Mouse (Mus musculus): ENCODE measurements around the gene Kif11. TPM values are rescaled to one million over a fixed set of nuclear protein-coding genes. Genes with fewer than 3 reads are reported as not detected.

The Kif11 gene
- polyA plus RNA-seq, 1 experiment from 2014 or later = 121 TPM

DNA sequence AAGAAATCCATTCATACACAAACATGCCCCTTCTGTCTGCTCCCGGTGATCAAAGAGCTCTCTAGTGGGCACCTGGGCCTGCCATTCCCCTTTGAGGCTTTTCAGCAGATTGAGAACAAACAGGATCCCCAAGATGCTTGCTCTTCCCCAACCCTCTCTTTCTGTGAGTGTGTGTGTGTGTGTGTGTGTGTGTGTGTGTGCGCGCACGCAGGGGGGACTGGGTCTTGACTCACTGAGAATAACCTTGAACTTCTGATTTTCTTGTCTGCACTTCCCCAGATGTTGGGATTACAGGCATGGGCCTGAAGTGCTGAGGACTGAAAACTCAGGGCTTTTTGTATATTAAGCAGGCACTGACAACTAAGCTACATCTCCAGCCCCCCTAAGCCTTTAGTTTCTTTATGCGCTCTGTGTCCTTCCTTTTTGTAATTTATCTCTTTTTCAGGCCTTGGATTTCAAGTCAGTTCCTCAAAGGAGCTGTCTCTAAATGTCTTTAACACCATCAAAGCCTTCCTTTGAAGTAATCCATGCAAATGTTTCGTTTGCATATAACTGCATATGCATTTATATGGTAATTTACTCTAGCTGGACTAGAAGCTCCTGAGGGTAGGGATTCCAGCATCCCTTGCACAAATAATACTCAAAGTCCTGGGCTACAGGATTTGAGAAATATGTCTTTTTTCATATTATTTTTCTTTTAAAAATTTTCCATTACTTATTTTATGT is 92.8 kb downstream of the Kif11 start:
- WGBS = 75% methylated on average over 6 of the region's 6 CpGs
- H3K4me3 ChIP-seq (ENCODE audit: low read depth, low read length) = no peak overlapping the region
- H3K4me1 ChIP-seq (replicated peaks; ENCODE audit: control insufficient read depth, insufficient read depth, low read length) = no peaks in the 10 kb centered on the region
- ATAC-seq (replicated peaks; ENCODE audit: low FRiP score) = no peak
- no peaks in the 10 kb centered on the region for H3K36me3 ChIP-seq (ENCODE audit: control insufficient read depth, insufficient read depth, low read length)
- H3K9me3 ChIP-seq (ENCODE audit: control insufficient read depth, low read length) = no peaks in the 10 kb centered on the region
- H3K27me3 ChIP-seq (ENCODE audit: control insufficient read depth, insufficient read depth, low read length) = no peaks in the 10 kb centered on the region
- H3K27ac ChIP-seq (ENCODE audit: low read depth, low read length) = no peak overlapping the region
- no peak overlapping the region for H3K4me2 ChIP-seq (ENCODE audit: low read depth, low read length, severe bottlenecking)
- H3K9ac ChIP-seq (ENCODE audit: low read length) = no peak overlapping the region
- DNase-seq (ENCODE audit: low spot score) = no peak

Other genes with a start within 250 kb of the Kif11 start
- 146 and 165 TPM in 2 replicates for gene March5, start 168.9 kb upstream of the Kif11 start, polyA plus RNA-seq (2014; fragmentation: Nextera tagmentation; extraction: Ambion mirVana)
- 1.6 and 2.4 TPM in 2 replicates for gene Cpeb3, start 167.8 kb upstream of the Kif11 start, polyA plus RNA-seq (2014; fragmentation: Nextera tagmentation; extraction: Ambion mirVana)
- 64.7 and 71.6 TPM in 2 replicates for gene Ide, start 38.6 kb upstream of the Kif11 start, polyA plus RNA-seq (2014; fragmentation: Nextera tagmentation; extraction: Ambion mirVana)
- 4.5 and 5.1 TPM in 2 replicates for gene Hhex, start 58.4 kb downstream of the Kif11 start, polyA plus RNA-seq (2014; fragmentation: Nextera tagmentation; extraction: Ambion mirVana)
- gene Exoc6, start 174.0 kb downstream of the Kif11 start, polyA plus RNA-seq (2014; fragmentation: Nextera tagmentation; extraction: Ambion mirVana) = 9.1 and 10.2 TPM in 2 replicates

Data from forebrain, embryonic 11.5 days (tissue).